Mouse (Mus musculus) left cerebral cortex, postnatal 14 days (tissue): Measurements from ENCODE around the gene Gm7971. TPM values are rescaled to one million over a fixed set of nuclear protein-coding genes. Genes with fewer than 3 reads are reported as not detected.
"Not testable (repeated sequence)": the region's sequence is repeated elsewhere in the genome, so short reads cannot be mapped to it uniquely, and the experiment has no call there.

Experiments
- DNase-seq, 2 experiments: peaks; one replicate each; pipeline ENCODE4 v3.0.0; 2021 to 2022; ENCODE audit warnings: low spot score in 2 of 2, mixed read lengths in 1 of 2
- intact Hi-C: fragments of 180-260 bp; cut with DNase I; formaldehyde crosslinking; loops from one replicate; pipeline ENCODE4 v1.15.1; 2025
- long read RNA-seq, 2 experiments: library from polyadenylated mRNA; stranded (forward); transcript quantifications; one replicate each; pipeline ENCODE4 v2.0.0; 2021
- total RNA-seq, 2 experiments: library from RNA; stranded (reverse); gene quantifications; 2 replicates each; pipeline ENCODE4 v1.2.3; 2021

The Gm7971 gene
- total RNA-seq: not detected
- long read RNA-seq, experiment 1: 0 reads
- long read RNA-seq, experiment 2: 0 reads

- intact Hi-C loops: not testable (repeated sequence)
These were observed at the start of gene Gm7971 for GRCm38 (mm10) chr5:95594775-95595174. Gene Gm7971, minus strand, starts transcription at chr5:95594875.

More at GRCm38 (mm10) chr5:95594775-95595174, at the start of gene Gm7971:
- not testable (repeated sequence) for DNase-seq

Other genes starting within 250 kb of the Gm7971 start
- not detected for gene D5Ertd577e, start 138.1 kb downstream of the Gm7971 start, total RNA-seq
- not detected for gene Gm3286, start 84.1 kb downstream of the Gm7971 start, total RNA-seq
- gene Gm7978, start 141.3 kb upstream of the Gm7971 start, total RNA-seq: not detected
- not detected for gene Gm7982, start 147.1 kb upstream of the Gm7971 start, total RNA-seq
- gene E330014E10Rik, start 181.1 kb upstream of the Gm7971 start, total RNA-seq: not detected